Mouse (Mus musculus) left cerebral cortex, adult 2 months (tissue): ENCODE measurements around the gene Ptprn2. TPM values are rescaled to one million over a fixed set of nuclear protein-coding genes. Genes with fewer than 3 reads are reported as not detected.

ENCODE experiments used
- DNase-seq, 2 experiments: peaks; one replicate each; pipeline ENCODE4 v3.0.0; 2021 to 2022; ENCODE audit warnings: low spot score in 2 of 2, mixed read lengths in 1 of 2; ENCODE audit errors: extremely low spot score in 1 of 2
- H3K27ac ChIP-seq: fragments of 200-600 bp; 2 replicates; pipeline ENCODE4 v1.8.1; 2022
- H3K4me3 ChIP-seq: fragments of 200-600 bp; 2 replicates; pipeline ENCODE4 v1.8.1; 2022
- CTCF ChIP-seq: fragments of 200-600 bp; IDR thresholded peaks from 2 replicates; pipeline ENCODE4 v1.8.1; 2022; ENCODE audit warnings: antibody characterized with exemption, mild to moderate bottlenecking, moderate library complexity
- intact Hi-C: fragments of 180-260 bp; cut with DNase I; formaldehyde crosslinking; loops from one replicate; pipeline ENCODE4 v1.15.1; 2025
- total RNA-seq, 2 experiments: library from RNA; stranded (reverse); gene quantifications; 2 replicates each; pipeline ENCODE4 v1.2.3; 2021

Gene Ptprn2
- total RNA-seq, 2 experiments from 2014 or later = 339 to 346 TPM

DNA sequence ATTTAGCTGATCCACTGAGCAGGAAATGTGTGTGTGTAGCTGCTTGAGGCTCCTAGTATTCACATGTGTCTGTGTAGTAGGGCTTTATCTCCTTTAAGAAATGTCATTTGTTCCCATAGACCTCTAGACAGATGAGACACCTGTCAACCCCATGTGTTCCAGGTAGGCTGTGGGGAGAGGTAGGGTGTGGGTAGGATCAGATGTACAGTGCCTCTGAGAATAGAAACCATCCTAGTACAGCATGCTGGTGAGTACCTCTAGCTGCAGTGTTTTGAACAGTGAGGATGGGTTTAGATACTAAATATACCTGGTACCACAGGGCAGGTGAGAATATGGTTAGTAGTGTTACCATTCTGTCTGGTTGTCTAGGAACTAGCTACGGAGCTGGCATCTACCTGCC lies 442.0 kb downstream of the Ptprn2 start:
- Histone ChIP-seq H3K4me3 (no peak overlapping the region), H3K27ac (no peak overlapping the region; the same call in 1 of the 2 replicates)
- TF ChIP-seq CTCF = no peak
- DNase-seq = no peak
- intact Hi-C loops = no loop called here

DNA sequence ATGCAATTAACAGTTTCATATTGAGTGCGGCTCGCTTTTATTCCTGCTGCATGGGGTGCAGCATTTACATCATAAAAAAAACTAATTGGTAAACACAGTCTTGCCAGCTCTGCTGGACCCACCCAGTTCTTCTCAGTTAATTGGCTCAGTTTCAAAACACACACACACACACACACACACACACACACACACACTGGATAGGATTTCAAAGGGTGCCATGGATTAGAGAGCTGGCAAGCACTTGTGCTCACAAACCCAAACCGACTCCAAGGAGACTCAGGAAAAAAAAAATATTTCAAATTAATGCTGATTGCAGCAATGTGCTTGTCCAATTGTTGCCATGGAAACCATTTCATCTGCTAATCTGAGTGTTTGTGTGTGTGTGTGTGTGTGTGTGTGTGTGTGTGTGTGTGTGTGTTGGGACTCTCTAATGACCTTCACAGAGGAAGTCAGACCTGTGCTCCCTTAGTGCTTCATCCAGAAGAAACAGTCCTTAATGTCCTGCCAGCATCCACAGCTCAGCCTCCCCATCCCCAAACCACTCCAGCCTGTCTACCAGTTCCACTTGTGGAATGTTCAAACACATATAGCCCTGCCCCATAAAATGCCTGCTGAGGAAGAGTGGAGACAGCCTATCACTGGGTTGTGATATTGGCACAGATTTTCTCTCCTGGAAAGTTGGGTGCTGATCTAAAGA lies 452.8 kb downstream of the Ptprn2 start:
- peak in 1 of 2 experiments; percentile 48 for DNase-seq
- TF ChIP-seq CTCF = no peak
- no peak overlapping the region for H3K4me3 ChIP-seq
- no peak overlapping the region for H3K27ac ChIP-seq
- intact Hi-C loops = no loop called here

DNA sequence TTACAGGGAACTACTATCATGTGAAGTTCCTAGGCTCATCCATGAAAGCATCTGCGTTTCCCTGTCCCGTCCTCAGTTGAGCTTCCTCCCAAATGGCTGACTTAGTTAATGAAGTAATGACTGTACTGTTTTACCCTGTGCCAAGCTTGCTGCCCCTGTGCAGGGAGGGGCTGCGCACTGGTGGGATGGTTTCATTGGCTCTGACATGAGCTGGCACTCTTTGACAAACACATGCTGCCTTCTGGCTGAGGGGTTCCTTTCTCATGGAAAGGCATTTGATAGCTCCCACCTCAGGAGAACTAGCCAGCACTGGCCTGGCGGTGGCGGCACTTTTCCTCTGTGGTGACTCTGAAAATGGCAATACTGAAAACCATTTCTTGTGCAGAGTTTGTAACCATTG lies 458.4 kb downstream of the Ptprn2 start:
- no peak for TF ChIP-seq CTCF
- intact Hi-C loops = no loop called here
- DNase-seq = no peak
- no peak overlapping the region for H3K4me3 ChIP-seq
- H3K27ac ChIP-seq = no peak overlapping the region

DNA sequence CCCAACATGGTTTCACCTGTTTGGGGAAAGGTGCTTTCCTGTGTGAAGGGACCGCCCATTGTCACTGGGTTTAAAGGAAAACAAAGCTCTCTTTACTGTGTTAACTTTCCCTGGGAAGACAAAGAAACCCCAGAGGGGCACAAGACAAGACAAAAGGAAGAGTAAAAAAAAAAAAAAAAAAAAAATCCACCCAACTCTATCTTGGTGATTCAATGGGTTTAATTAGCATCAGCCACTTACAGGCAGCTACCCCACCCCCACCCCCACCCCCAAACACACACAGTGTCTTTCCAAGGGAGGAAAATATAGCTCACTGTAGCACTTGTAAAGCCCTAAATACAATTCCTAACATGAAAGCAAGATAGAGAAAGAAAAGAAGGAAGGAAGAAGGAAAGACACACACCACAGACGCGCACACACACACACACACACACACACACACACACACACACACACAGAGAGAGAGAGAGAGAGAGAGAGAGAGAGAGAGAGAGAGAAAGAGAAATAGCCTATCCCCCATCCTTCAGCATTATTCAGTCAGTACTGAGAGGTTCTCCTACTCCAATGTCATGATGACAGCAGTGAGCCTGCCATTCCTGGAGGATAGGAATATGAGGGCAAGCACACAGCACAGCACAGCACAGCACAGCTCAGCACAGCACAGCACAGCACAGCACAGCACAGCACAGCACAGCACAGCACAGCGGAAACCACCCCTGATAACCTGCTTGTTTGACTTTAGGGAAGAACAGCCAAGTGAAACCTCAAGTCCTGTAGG lies 462.8 kb downstream of the Ptprn2 start:
- DNase-seq = no peak
- intact Hi-C loops = no loop called here
- H3K4me3 ChIP-seq = no peak overlapping the region
- no peak for TF ChIP-seq CTCF
- no peak overlapping the region for H3K27ac ChIP-seq

DNA sequence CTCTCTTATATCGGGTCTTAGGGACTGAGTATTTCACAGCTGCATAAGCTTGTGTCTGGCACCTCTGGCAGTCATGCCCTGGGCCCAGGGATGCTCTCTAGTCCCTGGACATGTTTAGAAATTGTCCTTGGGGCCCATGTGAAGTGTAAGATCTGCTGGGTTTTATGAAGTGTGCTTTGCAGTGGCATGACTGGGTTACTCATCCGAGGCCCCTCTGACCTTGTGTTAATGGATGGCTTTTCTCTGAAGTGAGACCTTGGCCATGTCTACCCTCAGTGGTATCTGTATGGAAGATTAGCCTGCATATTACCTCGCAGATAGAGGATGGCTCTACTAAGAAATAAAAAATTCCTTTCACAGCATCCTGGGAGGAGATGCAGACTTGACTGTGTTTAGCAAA lies 464.2 kb downstream of the Ptprn2 start:
- TF ChIP-seq CTCF = no peak
- no peak overlapping the region for H3K27ac ChIP-seq
- H3K4me3 ChIP-seq = no peak overlapping the region
- intact Hi-C loops = no loop called here
- no peak for DNase-seq

DNA sequence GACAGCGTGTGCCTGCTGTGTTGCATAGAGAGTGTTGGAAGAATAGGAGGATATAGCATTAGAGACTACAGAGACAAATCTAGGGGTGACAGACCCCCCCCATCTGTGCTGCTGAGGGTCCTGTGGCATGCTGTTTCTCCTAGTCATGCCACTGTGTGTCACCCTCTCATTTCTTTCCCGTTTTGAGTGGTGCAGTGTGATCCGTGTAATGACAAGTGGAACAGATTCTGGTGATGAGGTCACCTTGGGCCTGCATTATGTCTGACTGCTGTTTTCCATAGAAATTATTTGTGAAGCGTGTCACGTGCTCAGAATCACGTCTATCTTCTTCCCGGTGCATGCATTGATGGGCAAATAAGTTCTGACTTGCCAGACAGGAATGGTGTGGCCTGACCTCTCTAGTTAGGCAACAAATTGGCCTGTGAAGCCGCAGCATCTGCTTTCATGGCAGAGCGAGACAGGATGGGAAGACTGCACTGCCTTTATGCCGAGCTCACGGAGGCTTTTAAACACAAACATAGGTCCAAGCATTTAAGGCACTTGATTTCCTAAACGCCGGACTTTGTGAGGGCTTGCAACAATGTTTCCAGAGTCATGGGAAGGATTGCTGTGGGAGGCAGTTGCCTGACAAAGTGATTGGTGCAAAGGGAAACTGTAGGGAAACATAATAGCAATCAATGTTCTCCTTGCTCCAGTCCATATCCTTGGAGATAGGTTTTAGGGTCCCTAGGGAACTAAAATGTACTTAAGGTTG lies 467.1 kb downstream of the Ptprn2 start:
- TF ChIP-seq CTCF = no peak

DNA sequence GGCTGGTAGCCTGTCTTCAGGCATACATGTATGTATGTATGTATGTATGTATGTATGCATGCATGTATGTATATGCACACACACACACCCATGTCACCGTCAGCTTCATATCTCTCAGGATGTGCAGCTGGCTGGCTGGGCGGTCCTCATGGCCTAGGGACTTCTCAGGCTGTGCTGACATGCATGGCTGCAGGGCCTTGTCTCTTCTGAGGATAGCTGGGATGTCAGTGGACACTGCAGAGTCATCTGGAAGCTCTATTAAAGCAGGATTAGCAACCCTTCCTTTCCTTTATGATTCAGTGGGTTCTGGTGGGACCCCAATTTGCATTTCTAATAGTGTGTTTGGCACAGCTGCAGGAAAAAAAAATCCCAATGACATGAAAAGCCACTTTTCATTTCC lies 473.6 kb downstream of the Ptprn2 start:
- no peak overlapping the region for H3K4me3 ChIP-seq
- intact Hi-C loops = no loop called here
- no peak for TF ChIP-seq CTCF
- DNase-seq = no peak
- no peak overlapping the region for H3K27ac ChIP-seq

More for the DNA sequence above, 467.1 kb downstream of the Ptprn2 start:
- no peak overlapping the region for H3K27ac ChIP-seq
- H3K4me3 ChIP-seq = no peak overlapping the region
- no peak for DNase-seq
- intact Hi-C loops = no loop called here

DNA sequence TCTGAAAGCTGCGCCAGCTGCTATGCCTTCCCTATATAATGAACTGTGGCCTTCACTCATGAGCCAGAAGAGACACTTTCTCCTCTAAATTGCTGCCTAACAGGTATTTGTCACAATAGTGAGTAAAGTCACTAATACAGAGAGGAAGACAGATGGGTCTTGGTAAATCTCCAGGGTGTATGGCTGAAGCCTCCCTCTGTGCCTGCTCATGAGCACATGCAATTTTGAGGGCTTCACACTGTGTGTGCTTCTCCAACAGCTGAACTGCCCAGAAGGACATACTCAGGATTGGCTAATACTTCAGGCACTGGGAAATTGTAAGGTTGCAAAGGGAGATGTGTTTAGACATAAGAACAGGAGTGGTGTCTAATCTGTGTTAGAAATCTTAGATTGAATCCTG lies 478.4 kb downstream of the Ptprn2 start:
- DNase-seq = no peak
- intact Hi-C loops = no loop called here
- Histone ChIP-seq H3K4me3 (no peak overlapping the region), H3K27ac (no peak overlapping the region)
- TF ChIP-seq CTCF = no peak

DNA sequence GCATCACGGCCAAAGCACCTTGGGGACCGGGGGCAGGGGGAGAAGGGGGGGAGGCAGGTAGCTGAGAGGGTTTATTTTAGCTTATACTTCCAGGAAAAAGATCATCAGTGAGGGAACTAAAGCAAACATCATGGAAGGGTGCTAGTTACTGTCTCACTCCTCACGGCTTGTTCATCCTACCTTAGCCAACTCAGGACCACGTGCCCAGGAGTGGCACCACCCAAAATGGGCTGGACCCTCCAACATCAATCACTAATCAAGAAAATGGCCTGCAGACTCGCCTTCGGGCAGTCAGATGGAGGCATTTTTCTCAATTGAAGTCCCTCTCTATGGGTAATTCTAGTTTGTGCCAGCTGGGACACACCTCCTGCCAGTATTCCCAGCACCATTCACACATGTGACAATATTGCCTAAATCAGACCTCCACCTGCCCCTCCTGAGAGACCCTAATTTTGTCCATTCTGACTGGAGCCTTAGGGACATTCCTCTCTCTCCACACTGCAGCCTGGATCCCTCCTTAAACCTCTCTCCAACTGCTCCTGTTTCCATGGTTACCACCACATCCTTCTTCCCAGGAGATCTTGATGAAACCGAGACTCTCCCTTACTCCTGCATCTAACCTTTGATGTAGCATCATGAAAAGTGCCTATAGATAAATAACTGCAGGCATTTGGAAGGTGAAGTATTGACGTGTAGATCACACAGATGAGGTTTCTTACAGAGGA lies 482.9 kb downstream of the Ptprn2 start:
- Histone ChIP-seq H3K4me3 (no peak overlapping the region), H3K27ac (no peak overlapping the region)
- intact Hi-C loops = no loop called here
- DNase-seq = no peak
- no peak for TF ChIP-seq CTCF

DNA sequence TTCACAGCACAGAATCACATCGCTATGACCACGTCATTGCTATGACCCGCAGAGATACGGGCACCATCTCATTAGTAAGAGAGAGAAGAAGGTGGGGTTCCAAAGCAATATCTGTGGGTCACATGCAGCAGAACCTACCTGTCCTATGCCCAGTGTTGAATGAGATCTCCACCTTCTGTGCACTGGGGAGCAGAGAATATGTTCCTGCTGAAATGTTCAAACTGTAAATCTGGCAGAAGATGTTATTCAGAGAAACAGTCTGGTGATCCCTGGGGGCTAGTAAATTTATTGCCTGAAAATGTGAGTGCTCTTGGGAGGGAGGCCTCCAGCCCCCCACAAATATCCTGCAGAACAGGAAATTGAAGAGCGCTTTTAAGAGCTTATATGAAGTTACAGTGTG lies 490.0 kb downstream of the Ptprn2 start:
- no peak for DNase-seq
- H3K4me3 ChIP-seq = no peak overlapping the region
- no peak for TF ChIP-seq CTCF
- intact Hi-C loops = no loop called here
- H3K27ac ChIP-seq = no peak overlapping the region

DNA sequence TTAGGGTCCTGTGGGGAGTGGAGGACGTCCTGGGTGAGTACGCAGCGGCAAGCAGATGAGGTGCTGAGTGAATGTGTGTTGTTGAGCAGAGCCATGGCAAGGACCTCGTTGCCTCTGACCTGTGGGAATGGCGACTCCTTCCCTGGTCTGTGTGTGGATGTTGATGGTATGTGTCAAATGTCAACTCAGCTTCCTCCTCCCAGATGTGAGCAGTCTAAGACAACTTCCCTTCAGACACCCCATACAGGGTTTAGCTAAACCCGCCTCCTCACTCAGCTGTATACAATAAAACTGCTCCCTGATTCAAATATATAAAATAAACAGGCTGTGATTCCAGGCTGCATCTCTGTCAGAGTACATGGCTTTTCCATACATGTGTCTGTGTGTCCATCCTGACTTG lies 491.5 kb downstream of the Ptprn2 start:
- Histone ChIP-seq H3K4me3 (no peak overlapping the region), H3K27ac (no peak overlapping the region)
- no peak for TF ChIP-seq CTCF
- intact Hi-C loops = no loop called here
- DNase-seq = no peak
